Mouse (Mus musculus) liver, embryonic 12.5 days (tissue): ENCODE results near the gene Map2. TPM values are rescaled to one million over a fixed set of nuclear protein-coding genes. Genes with fewer than 3 reads are reported as not detected.

Source experiments
- ATAC-seq: fragments of 200-750 bp; cut with Nextera tagmentation; 2 replicates; pipeline ENCODE4 v1.8.0; 2017; ENCODE audit warnings: moderate number of reproducible peaks, mild to moderate bottlenecking, moderate library complexity
- H3K27ac ChIP-seq: fragments of 300-500 bp; sonication (generic); 2 replicates; pipeline ENCODE4 v1.5.1; 2016; ENCODE audit warnings: mild to moderate bottlenecking
- H3K27me3 ChIP-seq: fragments of 300-500 bp; sonication (generic); replicated peaks from 2 replicates; pipeline ENCODE4 v1.6.1; 2016; ENCODE audit warnings: mild to moderate bottlenecking, moderate library complexity
- H3K36me3 ChIP-seq: fragments of 300-500 bp; sonication (generic); 2 replicates; pipeline ENCODE4 v1.6.1; 2016; ENCODE audit warnings: mild to moderate bottlenecking, moderate library complexity
- H3K4me1 ChIP-seq: fragments of 300-500 bp; sonication (generic); 2 replicates; pipeline ENCODE4 v1.6.1; 2016
- H3K4me2 ChIP-seq: fragments of 300-500 bp; sonication (generic); 2 replicates; pipeline ENCODE4 v1.6.1; 2016; ENCODE audit warnings: mild to moderate bottlenecking, moderate library complexity
- H3K4me3 ChIP-seq: fragments of 300-500 bp; sonication (generic); 2 replicates; pipeline ENCODE4 v1.5.1; 2016; ENCODE audit warnings: mild to moderate bottlenecking, moderate library complexity
- H3K9ac ChIP-seq: fragments of 300-500 bp; sonication (generic); 2 replicates; pipeline ENCODE4 v1.6.1; 2016; ENCODE audit warnings: mild to moderate bottlenecking, moderate library complexity
- H3K9me3 ChIP-seq: fragments of 300-500 bp; sonication (generic); replicated peaks from 2 replicates; pipeline ENCODE4 v1.6.1; 2016; ENCODE audit warnings: mild to moderate bottlenecking, moderate library complexity
- WGBS: fragments of 180-500 bp; shearing (Covaris S2); methylation state at CpG from one replicate; pipeline ENCODE4 v1.1.7; 2016; ENCODE audit not compliant: insufficient replicate concordance; 5-methylcytosine and 5-hydroxymethylcytosine counted together
- polyA plus RNA-seq: library from polyadenylated mRNA; unstranded; fragments of >200 nt; fragmentation: Nextera tagmentation; extraction: Ambion mirVana; gene quantifications from 2 replicates; pipeline ENCODE4 v1.2.1, GENCODE M21; 2016

Map2 gene
- polyA plus RNA-seq, 1 experiment from 2014 or later: 1.0 TPM

- H3K36me3 ChIP-seq: no peaks in the 10 kb centered on the region
- no peaks in the 10 kb centered on the region for H3K27me3 ChIP-seq
- H3K4me3 ChIP-seq: no peak overlapping the region
- no peak for ATAC-seq
- H3K9me3 ChIP-seq: no peaks in the 10 kb centered on the region
- H3K9ac ChIP-seq: no peak overlapping the region
- H3K27ac ChIP-seq: no peak overlapping the region
- H3K4me1 ChIP-seq: no peaks in the 10 kb centered on the region
- 50% methylated on average over 4 of the region's 4 CpGs for WGBS
- no peak overlapping the region for H3K4me2 ChIP-seq
These were observed 190.5 kb downstream of the Map2 start for GRCm38 (mm10) chr1:66365600-66365999.

GRCm38 (mm10) chr1:66369486-66369885 lies 194.4 kb downstream of the Map2 start:
- 75% methylated on average over 7 of the region's 7 CpGs for WGBS
- H3K27me3 ChIP-seq: no peaks in the 10 kb centered on the region
- H3K36me3 ChIP-seq: no peaks in the 10 kb centered on the region
- no peak overlapping the region for H3K9ac ChIP-seq
- no peaks in the 10 kb centered on the region for H3K4me1 ChIP-seq
- no peak for ATAC-seq
- no peak overlapping the region for H3K4me2 ChIP-seq
- H3K27ac ChIP-seq: no peak overlapping the region
- no peak overlapping the region for H3K4me3 ChIP-seq
- no peaks in the 10 kb centered on the region for H3K9me3 ChIP-seq

DNA sequence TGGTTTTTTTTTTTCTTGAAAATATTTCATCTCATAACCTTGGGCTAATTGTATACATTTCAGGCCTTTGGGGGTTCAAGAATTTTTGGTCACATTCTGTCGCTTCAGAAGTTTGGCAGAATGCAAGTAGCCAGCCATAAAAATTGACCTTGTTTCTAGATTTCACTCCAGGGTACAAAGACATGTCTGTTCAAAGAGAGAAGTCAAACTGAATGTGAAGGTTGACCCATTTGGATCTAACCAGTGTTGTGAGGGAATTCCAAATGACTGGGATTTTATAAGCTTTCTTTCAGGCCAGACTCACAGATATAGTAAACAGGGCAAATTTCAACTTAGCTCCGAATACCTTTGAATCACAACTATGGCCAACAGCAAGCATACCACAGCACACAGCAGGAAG lies 196.3 kb downstream of the Map2 start:
- no peaks in the 10 kb centered on the region for H3K9me3 ChIP-seq
- no peaks in the 10 kb centered on the region for H3K4me1 ChIP-seq
- WGBS: 78% methylated on average over 2 of the region's 2 CpGs
- no peak overlapping the region for H3K27ac ChIP-seq
- H3K36me3 ChIP-seq: no peaks in the 10 kb centered on the region
- no peak for ATAC-seq
- no peak overlapping the region for H3K4me2 ChIP-seq
- H3K9ac ChIP-seq: no peak overlapping the region
- no peaks in the 10 kb centered on the region for H3K27me3 ChIP-seq
- no peak overlapping the region for H3K4me3 ChIP-seq

- no peaks in the 10 kb centered on the region for H3K36me3 ChIP-seq
- H3K4me1 ChIP-seq: no peaks in the 10 kb centered on the region
- no peak for ATAC-seq
- H3K4me2 ChIP-seq: no peak overlapping the region
- no peak overlapping the region for H3K9ac ChIP-seq
- H3K27me3 ChIP-seq: no peaks in the 10 kb centered on the region
- WGBS: 79% methylated on average over 4 of the region's 4 CpGs
- no peaks in the 10 kb centered on the region for H3K9me3 ChIP-seq
- H3K4me3 ChIP-seq: no peak overlapping the region
- H3K27ac ChIP-seq: no peak overlapping the region
These were observed 211.2 kb downstream of the Map2 start for GRCm38 (mm10) chr1:66386321-66386720.

DNA sequence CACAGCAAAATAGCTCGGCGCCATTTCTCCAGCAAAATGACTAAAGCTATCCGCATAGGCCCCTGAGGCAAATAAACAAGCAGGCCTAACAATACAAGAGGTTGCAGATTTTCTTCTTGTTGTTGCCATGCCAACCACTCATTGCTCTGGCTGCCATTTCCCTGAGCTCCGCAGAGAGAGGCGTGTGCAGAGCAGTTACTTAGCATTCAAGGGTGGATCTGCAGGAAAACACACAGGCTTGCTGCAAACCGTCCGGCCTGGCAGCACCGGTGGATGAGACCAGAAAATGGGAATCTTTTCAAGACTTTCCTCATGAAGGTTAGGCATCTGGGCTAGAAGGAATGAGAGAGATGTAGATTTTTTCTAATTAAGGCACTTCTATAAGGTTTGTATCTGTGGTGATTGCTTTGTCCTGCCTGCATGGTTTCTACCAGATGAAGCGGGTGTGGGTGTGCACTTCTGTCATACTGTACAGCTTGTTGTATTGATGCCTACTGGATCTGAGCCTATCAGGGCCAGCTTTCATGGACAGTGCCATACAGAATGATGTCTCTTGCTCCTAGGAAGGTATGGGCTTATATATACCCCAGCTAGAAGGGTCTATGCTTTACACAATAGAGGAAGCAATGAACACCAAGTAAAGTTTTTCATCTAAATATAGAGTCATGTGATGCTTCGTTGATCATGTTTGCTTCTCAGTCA lies 211.8 kb downstream of the Map2 start:
- H3K4me2 ChIP-seq: no peak overlapping the region
- H3K27ac ChIP-seq: no peak overlapping the region
- no peaks in the 10 kb centered on the region for H3K4me1 ChIP-seq
- H3K27me3 ChIP-seq: no peaks in the 10 kb centered on the region
- no peak overlapping the region for H3K9ac ChIP-seq
- H3K36me3 ChIP-seq: no peaks in the 10 kb centered on the region
- ATAC-seq: no peak
- WGBS: 68% methylated on average over 10 of the region's 10 CpGs
- H3K9me3 ChIP-seq: no peaks in the 10 kb centered on the region
- H3K4me3 ChIP-seq: no peak overlapping the region

GRCm38 (mm10) chr1:66388561-66388960 lies 213.5 kb downstream of the Map2 start:
- no peaks in the 10 kb centered on the region for H3K9me3 ChIP-seq
- 57% methylated on average over 8 of the region's 8 CpGs for WGBS
- ATAC-seq: no peak
- no peak overlapping the region for H3K27ac ChIP-seq
- no peak overlapping the region for H3K4me3 ChIP-seq
- H3K9ac ChIP-seq: no peak overlapping the region
- no peaks in the 10 kb centered on the region for H3K36me3 ChIP-seq
- H3K4me1 ChIP-seq: no peaks in the 10 kb centered on the region
- no peaks in the 10 kb centered on the region for H3K27me3 ChIP-seq
- no peak overlapping the region for H3K4me2 ChIP-seq

- no peaks in the 10 kb centered on the region for H3K36me3 ChIP-seq
- ATAC-seq: no peak
- H3K4me1 ChIP-seq: no peaks in the 10 kb centered on the region
- H3K27ac ChIP-seq: no peak overlapping the region
- no peaks in the 10 kb centered on the region for H3K9me3 ChIP-seq
- WGBS: 49% methylated on average over 8 of the region's 8 CpGs
- H3K27me3 ChIP-seq: no peaks in the 10 kb centered on the region
- H3K4me3 ChIP-seq: no peak overlapping the region
- H3K9ac ChIP-seq: no peak overlapping the region
- no peak overlapping the region for H3K4me2 ChIP-seq
These were observed 220.0 kb downstream of the Map2 start for GRCm38 (mm10) chr1:66394944-66395637.

- no peaks in the 10 kb centered on the region for H3K27me3 ChIP-seq
- 59% methylated on average over 2 of the region's 2 CpGs for WGBS
- H3K27ac ChIP-seq: no peak overlapping the region
These were observed 220.8 kb downstream of the Map2 start for GRCm38 (mm10) chr1:66395826-66396225.

GRCm38 (mm10) chr1:66401902-66402301 lies 226.8 kb downstream of the Map2 start:
- Histone ChIP-seq H3K27ac (no peak overlapping the region), H3K27me3 (no peaks in the 10 kb centered on the region), H3K4me2 (no peak overlapping the region), H3K4me3 (no peak overlapping the region), H3K4me1 (no peaks in the 10 kb centered on the region), H3K9ac (no peak overlapping the region), H3K36me3 (no peaks in the 10 kb centered on the region), H3K9me3 (no peaks in the 10 kb centered on the region)
- no peak for ATAC-seq
- whole genome bisulfite sequencing: 68% methylated on average over 9 of the region's 9 CpGs

More at GRCm38 (mm10) chr1:66395826-66396225, 220.8 kb downstream of the Map2 start:
- Histone ChIP-seq H3K36me3 (no peaks in the 10 kb centered on the region), H3K4me3 (no peak overlapping the region), H3K4me1 (no peaks in the 10 kb centered on the region), H3K9me3 (no peaks in the 10 kb centered on the region), H3K9ac (no peak overlapping the region), H3K4me2 (no peak overlapping the region)
- ATAC-seq: no peak

GRCm38 (mm10) chr1:66407270-66407967 lies 232.3 kb downstream of the Map2 start:
- Histone ChIP-seq H3K9ac (no peak overlapping the region), H3K27me3 (no peaks in the 10 kb centered on the region), H3K27ac (no peak overlapping the region), H3K9me3 (no peaks in the 10 kb centered on the region), H3K36me3 (no peaks in the 10 kb centered on the region), H3K4me1 (no peaks in the 10 kb centered on the region), H3K4me2 (no peak overlapping the region), H3K4me3 (no peak overlapping the region)
- no peak for ATAC-seq
- 68% methylated on average over 13 of the region's 13 CpGs for WGBS

- Histone ChIP-seq H3K9me3 (0 out of 2 replicates have a peak, but pooled peaks cover 3% of the 10 kb centered on the region), H3K27me3 (no peaks in the 10 kb centered on the region), H3K4me2 (no peak overlapping the region), H3K9ac (no peak overlapping the region), H3K36me3 (no peaks in the 10 kb centered on the region), H3K27ac (no peak overlapping the region), H3K4me1 (no peaks in the 10 kb centered on the region), H3K4me3 (no peak overlapping the region)
- ATAC-seq: no peak
These were observed 243.3 kb downstream of the Map2 start for GRCm38 (mm10) chr1:66418360-66418759.

- Histone ChIP-seq H3K9ac (no peak overlapping the region), H3K4me3 (no peak overlapping the region), H3K27me3 (no peaks in the 10 kb centered on the region), H3K36me3 (no peaks in the 10 kb centered on the region), H3K4me1 (no peaks in the 10 kb centered on the region), H3K27ac (no peak overlapping the region), H3K9me3 (no peaks in the 10 kb centered on the region), H3K4me2 (no peak overlapping the region)
- 68% methylated on average over 5 of the region's 5 CpGs for WGBS
- no peak for ATAC-seq
These were observed 251.0 kb downstream of the Map2 start for GRCm38 (mm10) chr1:66426073-66426472.
